Mouse (Mus musculus): ENCODE results near the gene Gm10428.

DNA sequence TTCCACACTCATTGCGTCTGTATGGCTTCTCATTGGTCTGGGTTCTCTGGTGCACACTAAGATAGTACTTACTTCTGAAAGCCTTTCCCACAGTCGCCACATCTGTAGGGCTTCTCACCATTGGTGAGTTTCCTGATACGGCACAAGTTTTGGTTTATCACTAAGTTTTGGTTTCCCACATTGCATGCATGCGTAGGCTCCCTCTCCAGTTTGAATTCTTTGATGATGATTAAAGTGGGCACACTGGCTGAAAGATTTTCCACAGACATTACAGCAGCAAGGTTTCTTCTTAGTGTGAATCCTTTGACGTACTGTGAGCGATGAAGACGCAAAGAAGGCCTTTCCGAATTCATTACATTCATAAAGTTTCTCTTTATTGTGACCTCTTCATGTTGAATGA, at the start of gene Gm10428:
- no peak for TF ChIP-seq FLI1 (IDR thresholded peaks at IDR 0.05; ENCODE audit: low read length)
- no peak for TF ChIP-seq GATA1 (IDR thresholded peaks at IDR 0.05; ENCODE audit: borderline replicate concordance, low read length)
